ENCODE assay signal across 9 mouse cellular contexts in the genomic region with DNA sequence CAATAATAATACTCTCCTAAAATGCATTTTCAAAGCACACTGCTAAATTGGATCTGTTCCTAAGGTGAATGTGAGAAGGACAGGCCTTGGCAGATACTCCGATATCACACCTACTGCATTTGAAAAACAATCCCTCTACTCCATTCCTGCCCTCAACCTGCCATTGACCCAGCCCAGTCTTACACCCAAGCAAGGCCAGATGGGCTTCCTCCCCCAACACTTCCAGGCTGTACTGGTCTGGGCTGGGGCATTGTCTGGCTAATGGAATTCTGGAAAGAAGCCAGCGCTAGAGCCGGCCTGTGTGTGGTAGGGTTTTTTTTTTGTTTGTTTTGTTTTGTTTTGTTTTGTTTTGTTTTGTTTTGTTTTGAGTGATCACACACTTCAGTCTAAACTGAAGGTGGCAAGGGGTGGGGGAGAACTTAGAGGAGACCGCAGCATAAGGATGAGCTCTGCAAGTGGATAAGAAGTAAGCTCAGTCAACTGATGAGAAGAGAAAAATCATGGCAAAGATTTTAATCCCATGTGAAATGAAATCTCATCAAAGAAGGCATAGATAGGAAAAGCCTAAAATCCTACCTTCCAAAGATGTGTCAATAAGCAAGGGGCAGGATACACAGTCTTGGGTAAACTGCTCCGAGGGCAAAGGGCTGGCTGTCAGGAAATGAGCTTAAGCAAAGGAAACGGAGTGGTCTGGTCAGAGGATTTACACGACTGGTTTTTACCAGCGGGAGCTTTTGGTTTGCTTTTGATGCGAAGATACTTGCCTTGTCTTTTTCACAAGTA. TPM values are rescaled to one million over a fixed set of nuclear protein-coding genes. Genes with fewer than 3 reads are reported as not detected.
DNase-seq lines count a peak whose midpoint lies in the region; ATAC-seq and TF ChIP-seq lines count a peak whose summit lies in the region.
"Had no signal": no experiment of that assay in that cellular context is flagged by ENCODE, and none has a peak within 500 bp of the region (broad histone marks: within the 10 kb centered on the region; RNA-seq: fewer than 3 reads in every experiment).

No protein-coding gene starts in this region.

- WGBS in kidney, postnatal 0 days = 21% methylated on average over 9 of the region's 9 CpGs
- WGBS in midbrain, embryonic 15.5 days = 12% methylated on average over 9 of the region's 9 CpGs

- no peak overlapping the region for H3K9ac ChIP-seq in kidney, postnatal 0 days (ENCODE audit: low read depth, low read length)
- no peak overlapping the region for H3K9ac ChIP-seq in midbrain, embryonic 15.5 days

- H3K27me3 ChIP-seq in kidney, postnatal 0 days (ENCODE audit: insufficient read depth, low read length) = no peaks in the 10 kb centered on the region
- H3K27me3 ChIP-seq in midbrain, embryonic 15.5 days (replicated peaks) = no peaks in the 10 kb centered on the region

- no peaks in the 10 kb centered on the region for H3K36me3 ChIP-seq in kidney, postnatal 0 days (ENCODE audit: insufficient read depth, low read length)
- H3K36me3 ChIP-seq in midbrain, embryonic 15.5 days (replicated peaks) = no peaks in the 10 kb centered on the region

- no peak; the same call in 1 of the 2 replicates for ATAC-seq in kidney, postnatal 0 days (replicated peaks; ENCODE audit: low FRiP score, low read depth)
- peak; percentile 80; the same call in 1 of the 2 replicates for ATAC-seq in midbrain, embryonic 15.5 days (replicated peaks)

- H3K4me3 ChIP-seq in kidney, postnatal 0 days (replicated peaks; ENCODE audit: low read depth, low read length) = no peak overlapping the region
- no peak overlapping the region for H3K4me3 ChIP-seq in midbrain, embryonic 15.5 days
- H3K4me3 ChIP-seq: erythroblast, embryonic 14.5 days had no signal

- no peaks in the 10 kb centered on the region for H3K9me3 ChIP-seq in kidney, postnatal 0 days (replicated peaks; ENCODE audit: low read length)
- no peaks in the 10 kb centered on the region for H3K9me3 ChIP-seq in midbrain, embryonic 15.5 days

- DNase-seq in gastrocnemius, postnatal 25 days = peak; percentile 13
- no peak for DNase-seq in gastrocnemius, adult 18-20 months (ENCODE audit: low spot score)
- DNase-seq in heart, adult 18-20 months = peak; percentile 41 to 60
- peak; percentile 50 for DNase-seq in kidney, postnatal 0 days (ENCODE audit: low spot score)
- DNase-seq in layer of hippocampus, postnatal 25 days (ENCODE audit: extremely low spot score in 1 of 2, low spot score in 1 of 2) = no peak
- no peak for DNase-seq in adrenal gland, postnatal 4 days (ENCODE audit: low spot score in 2 of 2)
- DNase-seq in layer of hippocampus, postnatal 14 days (ENCODE audit: low spot score in 2 of 2) = no peak

- TF ChIP-seq CTCF in kidney, postnatal 0 days (IDR thresholded peaks at IDR 0.05; ENCODE audit: low read depth) = no peak

- H3K4me1 ChIP-seq in kidney, postnatal 0 days (replicated peaks; ENCODE audit: insufficient read depth, low read length) = peaks cover 3% of the 10 kb centered on the region; the same call in 1 of the 2 replicates
- peaks cover 8% of the 10 kb centered on the region; the same call in 1 of the 2 replicates for H3K4me1 ChIP-seq in midbrain, embryonic 15.5 days

- H3K4me2 ChIP-seq in kidney, postnatal 0 days (ENCODE audit: low read length) = no peak overlapping the region
- no peak overlapping the region for H3K4me2 ChIP-seq in midbrain, embryonic 15.5 days

- peak overlapping the region; percentile 36; the same call in 1 of the 2 replicates for H3K27ac ChIP-seq in kidney, postnatal 0 days
- no peak overlapping the region for H3K27ac ChIP-seq in midbrain, embryonic 15.5 days

RNA-seq across cellular contexts. Expression of gene Arl4a, which starts 39.6 kb away (rescaled TPM):
- total RNA-seq in gastrocnemius, postnatal 25 days (2021) = 10 to 100 TPM; 18.4 to 20.5 TPM
- total RNA-seq in gastrocnemius, adult 18-20 months (2021) = 10 to 100 TPM; 21.9 to 23.0 TPM
- 10 to 100 TPM; 22.6 to 31.0 TPM for total RNA-seq in heart, adult 18-20 months (2021)
- 64.4 and 65.3 TPM in 2 replicates for polyA plus RNA-seq in kidney, postnatal 0 days (2015; fragmentation: Nextera tagmentation; extraction: Ambion mirVana)
- polyA plus RNA-seq in midbrain, embryonic 15.5 days (2015; fragmentation: Nextera tagmentation; extraction: Ambion mirVana) = 114 and 116 TPM in 2 replicates
- total RNA-seq in layer of hippocampus, postnatal 25 days (2021) = 10 to 100 TPM; 27.0 to 32.6 TPM
- total RNA-seq in adrenal gland, postnatal 4 days (2021) = 10 to 100 TPM; 66.8 to 67.5 TPM
- 10 to 100 TPM; 37.3 to 37.5 TPM for total RNA-seq in layer of hippocampus, postnatal 14 days (2021)

Comparison
In these comparisons a context has a peak if more than half of its experiments do, and no peak if none do; other contexts are left out.
1. DNase-seq: peak in gastrocnemius, postnatal 25 days (single experiment), heart, adult 18-20 months (2 of 2) and kidney, postnatal 0 days (single experiment); none in gastrocnemius, adult 18-20 months (single experiment), layer of hippocampus, postnatal 25 days (0 of 2), adrenal gland, postnatal 4 days (0 of 2) and layer of hippocampus, postnatal 14 days (0 of 2).